Mouse (Mus musculus) liver, postnatal 0 days (tissue): ENCODE measurements around the gene Sh3glb2.

ENCODE experiments used
- CTCF ChIP-seq: sonication (generic); IDR thresholded peaks from 2 replicates; pipeline ENCODE4 v1.5.1; 2016; ENCODE audit warnings: antibody characterized with exemption, low read depth
- EP300 ChIP-seq: IDR thresholded peaks from 2 replicates; pipeline ENCODE4 v1.6.1; 2016; ENCODE audit warnings: antibody characterized with exemption, low read depth, mild to moderate bottlenecking

DNA sequence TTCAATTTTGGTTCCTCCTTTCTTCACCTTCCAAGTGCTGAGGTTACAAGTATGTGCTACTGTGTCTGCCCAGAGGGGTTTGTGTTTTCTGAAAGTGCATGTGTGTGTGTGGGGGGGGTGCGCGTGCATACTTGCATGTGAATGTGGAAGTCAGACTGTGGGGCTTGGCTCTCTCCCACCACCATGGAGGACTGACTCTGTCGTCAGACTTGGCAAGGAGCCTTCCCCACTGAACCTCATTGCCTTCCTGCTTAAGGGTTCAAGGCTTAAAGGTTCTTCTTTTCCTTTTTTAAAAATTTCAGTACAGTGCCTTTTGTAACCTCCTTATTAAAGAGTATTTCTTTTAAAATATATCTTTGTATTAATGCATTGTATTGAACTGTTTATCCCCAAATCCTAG is 30.3 kb downstream of the Sh3glb2 start:
- TF ChIP-seq CTCF = no peak
- no peak for TF ChIP-seq EP300
